Mouse (Mus musculus): Measurements from ENCODE around the gene Krtap16-1. TPM values are rescaled to one million over a fixed set of nuclear protein-coding genes. Genes with fewer than 3 reads are reported as not detected.

Gene Krtap16-1
- polyA plus RNA-seq (2012; ENCODE audit: insufficient read depth, insufficient read length, low replicate concordance, missing spikeins): not detected in 2 replicates

DNA sequence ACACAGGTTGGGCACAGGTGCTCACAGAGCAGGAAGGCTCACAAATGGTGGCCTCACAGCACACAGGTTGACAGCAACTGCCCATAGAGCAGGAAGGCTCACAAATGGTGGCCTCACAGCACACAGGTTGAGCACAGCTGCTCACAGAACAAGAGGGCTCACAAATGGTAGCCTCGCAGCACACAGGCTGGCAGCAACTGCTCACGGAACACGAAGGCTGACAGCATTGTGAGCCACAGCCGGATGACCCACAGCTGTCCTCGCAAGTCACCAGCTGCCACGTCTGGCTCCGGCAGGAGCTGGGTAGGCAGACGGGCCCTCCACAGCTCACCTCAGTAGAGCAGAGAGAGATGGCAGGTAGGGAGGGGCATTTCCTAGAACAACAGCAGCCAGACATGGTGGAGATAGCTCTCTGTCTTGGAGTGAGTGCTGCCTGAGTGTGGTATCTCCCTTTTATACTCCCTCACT lies at the start of gene Krtap16-1:
TSS of gene Krtap16-1 (minus strand) at position 418 of the 468 bp plus-strand sequence.
- H3K4me3 ChIP-seq (ENCODE audit: insufficient read depth, low read depth, low read length): no peak within 1 kb of the TSS
- H3K4me1 ChIP-seq (ENCODE audit: control insufficient read depth, insufficient read depth, low read length): peaks cover 10% of the 10 kb centered on the region
- TF ChIP-seq POLR2A (IDR thresholded peaks at IDR 0.05; ENCODE audit: insufficient read depth, low read depth, low read length) (no peak), CTCF (IDR thresholded peaks at IDR 0.05; ENCODE audit: insufficient read depth, low read depth, low read length) (no peak)
- WGBS: 77% methylated on average over 8 of the region's 8 CpGs
- no peak within 1 kb of the TSS for H3K27ac ChIP-seq (ENCODE audit: insufficient read depth, low read depth, low read length)

DNA sequence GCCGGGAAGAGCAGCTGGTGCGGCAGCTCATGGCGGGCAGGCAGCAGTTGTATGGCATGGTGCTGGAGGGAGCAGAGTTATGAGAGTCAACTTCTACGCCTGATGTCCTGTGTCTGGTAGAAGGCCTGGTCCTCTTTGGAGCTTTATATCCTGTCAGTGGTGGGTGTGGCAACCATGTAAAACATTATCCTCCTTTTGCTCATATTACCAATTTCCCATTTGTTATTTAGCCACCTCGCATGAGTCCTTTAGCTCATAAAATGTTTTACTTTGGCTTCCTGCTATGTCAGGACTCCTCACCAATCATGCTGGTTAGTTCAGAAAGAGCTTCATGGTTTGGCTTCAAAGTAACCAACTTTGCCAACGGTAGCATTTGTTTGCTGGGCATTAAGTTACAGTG lies 43.4 kb upstream of the Krtap16-1 start, which contains the start of gene Krt33b:
TSS of gene Krt33b (minus strand) at position 101 of the 400 bp plus-strand sequence.
- no peak within 1 kb of the TSS for H3K27ac ChIP-seq (ENCODE audit: insufficient read depth, low read depth, low read length)
- no peak for TF ChIP-seq CTCF (IDR thresholded peaks at IDR 0.05; ENCODE audit: insufficient read depth, low read depth, low read length)
- TF ChIP-seq POLR2A (IDR thresholded peaks at IDR 0.05; ENCODE audit: insufficient read depth, low read depth, low read length): no peak
- no peak within 1 kb of the TSS for H3K4me3 ChIP-seq (ENCODE audit: insufficient read depth, low read depth, low read length)
- 96% methylated on average over 6 of the region's 6 CpGs for WGBS
- no peaks in the 10 kb centered on the region for H3K4me1 ChIP-seq (ENCODE audit: control insufficient read depth, insufficient read depth, low read length)

DNA sequence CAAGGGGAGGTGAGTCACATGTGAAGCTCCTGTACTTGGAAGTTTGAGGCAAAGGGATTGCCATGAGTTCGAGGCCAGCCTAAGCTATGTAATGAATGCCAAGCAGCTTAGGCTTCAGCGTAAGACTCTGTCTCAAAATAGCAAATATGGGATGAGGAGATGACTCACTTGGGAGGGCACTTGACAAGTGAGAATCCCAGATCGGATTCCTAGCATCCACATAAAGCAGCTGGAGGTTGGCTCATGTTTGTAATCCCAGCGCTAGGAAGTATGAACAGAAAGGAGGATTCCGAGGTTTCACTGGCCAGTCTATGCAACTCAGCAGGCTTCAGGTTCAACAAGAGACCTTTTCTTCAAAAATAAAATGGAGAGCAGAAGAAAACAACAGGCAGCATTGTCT lies 35.0 kb upstream of the Krtap16-1 start:
- Histone ChIP-seq H3K4me1 (ENCODE audit: control insufficient read depth, insufficient read depth, low read length) (no peaks in the 10 kb centered on the region), H3K27ac (ENCODE audit: insufficient read depth, low read depth, low read length) (no peak overlapping the region), H3K4me3 (ENCODE audit: insufficient read depth, low read depth, low read length) (no peak overlapping the region)
- WGBS: 51% methylated on average over 5 of the region's 5 CpGs
- no peak for TF ChIP-seq CTCF (IDR thresholded peaks at IDR 0.05; ENCODE audit: insufficient read depth, low read depth, low read length)
- TF ChIP-seq POLR2A (IDR thresholded peaks at IDR 0.05; ENCODE audit: insufficient read depth, low read depth, low read length): no peak

DNA sequence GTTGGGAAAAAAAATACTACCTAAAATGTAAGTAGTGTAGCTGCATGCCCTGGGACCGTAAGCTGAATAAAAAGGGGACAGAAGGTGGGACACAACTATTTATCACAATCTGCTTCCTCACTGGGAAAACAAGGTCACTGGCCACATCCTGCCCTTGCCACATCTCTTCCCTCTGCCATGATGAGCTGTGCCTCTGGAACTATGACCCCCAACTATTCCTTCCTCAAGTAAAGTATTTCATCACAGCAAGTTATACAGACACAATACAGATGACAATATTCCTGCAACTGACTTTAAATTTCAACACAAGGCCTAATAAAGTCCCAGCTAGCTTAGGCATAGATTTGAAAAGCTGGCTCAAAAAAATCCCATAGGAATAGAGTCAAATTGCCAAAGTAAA lies 33.1 kb upstream of the Krtap16-1 start:
- TF ChIP-seq POLR2A (IDR thresholded peaks at IDR 0.05; ENCODE audit: insufficient read depth, low read depth, low read length) (no peak), CTCF (IDR thresholded peaks at IDR 0.05; ENCODE audit: insufficient read depth, low read depth, low read length) (no peak)
- H3K4me3 ChIP-seq (ENCODE audit: insufficient read depth, low read depth, low read length): no peak overlapping the region
- no peak overlapping the region for H3K27ac ChIP-seq (ENCODE audit: insufficient read depth, low read depth, low read length)
- WGBS: 97% methylated on average over 1 of the region's 1 CpGs
- no peaks in the 10 kb centered on the region for H3K4me1 ChIP-seq (ENCODE audit: control insufficient read depth, insufficient read depth, low read length)

DNA sequence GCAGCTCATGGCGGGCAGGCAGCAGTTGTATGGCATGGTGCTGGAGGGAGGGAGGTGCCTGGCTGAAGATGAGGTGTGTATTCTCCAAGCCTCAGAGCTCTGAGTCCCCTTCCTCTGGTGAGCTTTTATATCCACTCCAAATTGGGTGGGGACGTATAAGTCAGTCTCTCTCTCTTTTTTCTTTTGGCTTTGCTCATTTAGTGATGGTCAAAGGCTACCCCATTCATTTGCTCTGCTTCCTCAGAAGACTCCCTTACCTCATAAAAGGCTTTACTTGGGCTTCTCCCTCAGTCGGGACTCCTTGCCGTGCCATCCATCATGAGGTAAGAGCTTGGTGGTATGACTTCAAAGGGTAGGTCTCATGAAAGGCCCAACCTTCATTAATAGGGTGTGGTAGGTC lies 29.7 kb upstream of the Krtap16-1 start, which contains the start of gene Krt33a:
TSS of gene Krt33a (minus strand) at position 101 of the 400 bp plus-strand sequence.
- TF ChIP-seq CTCF (IDR thresholded peaks at IDR 0.05; ENCODE audit: insufficient read depth, low read depth, low read length) (no peak), POLR2A (IDR thresholded peaks at IDR 0.05; ENCODE audit: insufficient read depth, low read depth, low read length) (no peak)
- H3K27ac ChIP-seq (ENCODE audit: insufficient read depth, low read depth, low read length): no peak within 1 kb of the TSS
- 91% methylated on average over 4 of the region's 4 CpGs for WGBS

DNA sequence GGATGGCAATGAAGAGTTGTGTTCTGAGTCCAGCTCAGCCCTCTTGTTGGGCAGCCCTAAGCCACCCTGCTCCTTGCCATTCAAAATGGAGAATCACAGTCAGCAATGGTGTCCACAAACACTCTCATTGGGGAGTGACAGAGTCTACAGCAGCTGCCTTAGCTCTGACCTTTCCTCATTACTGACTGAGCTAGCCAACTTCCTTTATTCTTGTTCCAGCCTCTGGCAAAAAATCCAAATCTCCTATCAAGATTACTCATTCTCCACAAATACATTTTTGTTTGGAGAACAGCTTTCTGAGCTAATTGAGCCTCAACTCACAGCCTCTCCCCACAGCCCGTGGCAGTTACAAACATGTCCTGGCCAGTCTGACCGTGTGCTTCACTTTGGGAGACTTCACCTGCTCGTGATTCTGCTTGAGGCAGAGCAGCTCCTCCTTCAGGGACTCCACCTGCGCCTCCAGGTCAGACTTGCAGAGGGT lies 27.3 kb upstream of the Krtap16-1 start:
- Histone ChIP-seq H3K4me3 (ENCODE audit: insufficient read depth, low read depth, low read length) (no peak overlapping the region), H3K4me1 (ENCODE audit: control insufficient read depth, insufficient read depth, low read length) (no peaks in the 10 kb centered on the region), H3K27ac (ENCODE audit: insufficient read depth, low read depth, low read length) (no peak overlapping the region)
- 68% methylated on average over 4 of the region's 4 CpGs for WGBS
- no peak for TF ChIP-seq POLR2A (IDR thresholded peaks at IDR 0.05; ENCODE audit: insufficient read depth, low read depth, low read length)
- no peak for TF ChIP-seq CTCF (IDR thresholded peaks at IDR 0.05; ENCODE audit: insufficient read depth, low read depth, low read length)

More for the DNA sequence above, 29.7 kb upstream of the Krtap16-1 start, which contains the start of gene Krt33a:
- no peaks in the 10 kb centered on the region for H3K4me1 ChIP-seq (ENCODE audit: control insufficient read depth, insufficient read depth, low read length)
- no peak within 1 kb of the TSS for H3K4me3 ChIP-seq (ENCODE audit: insufficient read depth, low read depth, low read length)

DNA sequence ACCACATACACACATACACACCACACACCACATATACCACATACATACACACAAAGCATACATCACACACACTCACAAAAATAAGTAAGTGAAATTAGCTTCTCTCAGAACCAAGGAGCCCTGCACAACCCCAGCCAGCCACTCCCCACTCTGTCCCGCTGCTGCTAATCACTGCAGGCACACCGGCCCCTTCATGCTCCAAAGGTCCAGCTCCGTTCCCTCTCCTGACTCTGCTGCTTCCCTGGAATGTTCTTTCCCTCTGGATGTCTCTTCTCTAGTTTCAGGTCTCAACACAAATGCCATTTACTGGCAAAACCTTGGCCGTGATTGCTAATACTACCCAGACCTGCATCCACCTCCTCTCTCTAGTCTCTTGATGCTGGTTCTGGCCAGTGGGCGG lies 24.3 kb upstream of the Krtap16-1 start:
- Histone ChIP-seq H3K4me3 (ENCODE audit: insufficient read depth, low read depth, low read length) (no peak overlapping the region), H3K27ac (ENCODE audit: insufficient read depth, low read depth, low read length) (no peak overlapping the region), H3K4me1 (ENCODE audit: control insufficient read depth, insufficient read depth, low read length) (no peaks in the 10 kb centered on the region)
- TF ChIP-seq CTCF (IDR thresholded peaks at IDR 0.05; ENCODE audit: insufficient read depth, low read depth, low read length) (no peak), POLR2A (IDR thresholded peaks at IDR 0.05; ENCODE audit: insufficient read depth, low read depth, low read length) (no peak)
- 86% methylated on average over 5 of the region's 5 CpGs for WGBS

DNA sequence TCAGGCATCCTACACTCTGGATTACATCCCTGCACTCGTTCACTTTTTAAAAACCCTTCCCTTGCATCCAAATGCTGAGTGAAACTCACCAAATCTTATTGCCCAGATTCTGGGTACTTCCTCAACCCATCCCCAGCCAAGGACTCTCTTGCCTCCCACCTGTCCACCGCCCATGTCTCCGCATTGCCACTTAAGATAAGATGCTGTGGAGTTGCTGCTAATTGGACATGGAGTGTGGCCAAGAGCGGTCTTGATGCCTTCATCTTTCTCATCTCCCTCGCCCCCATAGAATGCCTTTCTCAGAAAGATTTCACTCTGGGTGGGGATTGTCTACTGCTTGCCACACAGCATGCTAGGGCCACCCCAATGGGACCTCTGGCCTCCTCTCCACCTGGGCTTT lies 21.9 kb upstream of the Krtap16-1 start:
- Histone ChIP-seq H3K27ac (ENCODE audit: insufficient read depth, low read depth, low read length) (no peak overlapping the region), H3K4me3 (ENCODE audit: insufficient read depth, low read depth, low read length) (no peak overlapping the region), H3K4me1 (ENCODE audit: control insufficient read depth, insufficient read depth, low read length) (no peaks in the 10 kb centered on the region)
- WGBS: 93% methylated on average over 5 of the region's 5 CpGs
- TF ChIP-seq CTCF (IDR thresholded peaks at IDR 0.05; ENCODE audit: insufficient read depth, low read depth, low read length): no peak
- TF ChIP-seq POLR2A (IDR thresholded peaks at IDR 0.05; ENCODE audit: insufficient read depth, low read depth, low read length): no peak

DNA sequence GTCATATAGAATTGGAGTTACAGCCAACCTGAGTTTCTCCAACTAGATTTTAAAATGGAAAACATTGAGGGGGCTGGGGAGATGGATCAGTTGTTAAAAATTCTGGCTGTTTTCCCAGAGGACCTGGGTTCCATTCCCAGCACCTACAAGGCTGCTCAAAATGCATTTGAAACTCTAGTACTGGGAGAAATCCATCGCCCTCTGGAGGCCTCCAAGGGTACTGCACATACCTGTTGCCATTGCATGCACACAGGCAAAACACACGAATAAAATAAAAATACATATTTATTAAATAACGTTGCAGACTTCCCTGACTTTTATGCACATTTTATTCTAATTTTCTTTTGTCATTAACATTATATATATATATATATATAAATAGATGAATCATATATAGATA lies 20.2 kb upstream of the Krtap16-1 start:
- 65% methylated on average over 3 of the region's 3 CpGs for WGBS
- no peaks in the 10 kb centered on the region for H3K4me1 ChIP-seq (ENCODE audit: control insufficient read depth, insufficient read depth, low read length)
- H3K27ac ChIP-seq (ENCODE audit: insufficient read depth, low read depth, low read length): no peak overlapping the region
- TF ChIP-seq CTCF (IDR thresholded peaks at IDR 0.05; ENCODE audit: insufficient read depth, low read depth, low read length): no peak
- TF ChIP-seq POLR2A (IDR thresholded peaks at IDR 0.05; ENCODE audit: insufficient read depth, low read depth, low read length): no peak
- no peak overlapping the region for H3K4me3 ChIP-seq (ENCODE audit: insufficient read depth, low read depth, low read length)
